Mouse (Mus musculus) cortical plate, adult 2 months (tissue): Measurements from ENCODE around the gene Mertk.

Source experiments
- CTCF ChIP-seq: fragments of 200-500 bp; IDR thresholded peaks from 2 replicates; pipeline ENCODE4 v1.5.1; 2011; ENCODE audit warnings: mild to moderate bottlenecking, control low read depth, low read length; ENCODE audit not compliant: insufficient read depth; ENCODE audit errors: extremely low read depth
- POLR2A ChIP-seq: fragments of 200-500 bp; IDR thresholded peaks from 2 replicates; pipeline ENCODE4 v1.6.1; 2011; ENCODE audit warnings: mild to moderate bottlenecking, low read length, control low read depth; ENCODE audit not compliant: insufficient read depth; ENCODE audit errors: extremely low read depth

DNA sequence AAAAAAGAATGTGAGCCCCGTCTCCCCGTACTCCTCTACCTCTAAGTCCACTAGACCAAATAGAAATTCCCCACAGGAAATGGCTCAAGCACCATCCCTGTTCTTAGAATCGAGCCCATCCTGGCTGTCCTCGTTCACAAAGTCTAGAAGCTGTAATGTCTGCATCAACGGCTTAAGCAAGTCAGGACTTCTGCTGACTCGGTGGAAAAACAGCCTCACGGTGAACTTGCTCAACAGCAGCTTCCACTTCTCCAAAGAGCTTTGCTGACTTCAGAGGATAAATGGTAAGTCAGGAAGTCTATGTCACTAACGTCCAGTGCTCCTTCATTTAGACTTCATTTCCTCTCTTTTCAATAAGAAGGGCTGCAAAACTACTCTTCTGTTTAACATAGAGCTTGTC, 107.8 kb downstream of the Mertk start:
- TF ChIP-seq POLR2A (no peak), CTCF (no peak)
